In the genomic region with DNA sequence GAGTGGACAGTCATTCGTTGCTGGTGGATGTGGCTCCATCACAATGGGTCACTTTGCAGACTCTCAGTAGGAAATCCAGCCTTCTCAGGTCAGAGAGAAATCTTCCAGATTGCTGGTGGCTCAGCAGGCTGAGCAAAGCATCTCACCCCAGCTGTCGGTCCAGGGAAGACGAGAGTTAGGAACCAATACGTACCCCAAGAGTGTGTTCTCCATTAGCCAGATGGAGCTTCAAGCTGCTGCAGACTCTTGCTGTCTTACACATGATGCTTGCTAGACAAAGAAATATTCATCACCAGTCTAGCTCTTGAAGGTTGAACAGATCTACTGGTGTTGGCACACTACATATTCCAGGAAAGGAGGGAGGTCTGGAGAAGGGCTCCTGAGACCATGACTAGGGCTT, we compare ENCODE assay signal across 20 mouse cellular contexts.
"Had no signal": no experiment of that assay in that cellular context is flagged by ENCODE, and none has a peak within 500 bp of the region (broad histone marks: within the 10 kb centered on the region; RNA-seq: fewer than 3 reads in every experiment).

No protein-coding gene starts in this region.

- H3K27me3 ChIP-seq: intestine, embryonic 15.5 days; kidney, embryonic 15.5 days; liver, embryonic 13.5 days; midbrain, embryonic 13.5 days; neural tube, embryonic 13.5 days; stomach, embryonic 15.5 days had no signal

- H3K4me3 ChIP-seq: intestine, embryonic 15.5 days; kidney, embryonic 15.5 days; left cerebral cortex, adult 2 months; liver, embryonic 13.5 days; midbrain, embryonic 13.5 days; myocyte; neural tube, embryonic 13.5 days; stomach, embryonic 15.5 days had no signal

- ATAC-seq: intestine, embryonic 15.5 days; midbrain, embryonic 13.5 days; midbrain, embryonic 16.5 days had no signal

- H3K27ac ChIP-seq: intestine, embryonic 15.5 days; kidney, embryonic 15.5 days; left cerebral cortex, adult 2 months; liver, embryonic 13.5 days; midbrain, embryonic 13.5 days; neural tube, embryonic 13.5 days; stomach, embryonic 15.5 days had no signal

- H3K4me1 ChIP-seq: intestine, embryonic 15.5 days; kidney, embryonic 15.5 days; liver, embryonic 13.5 days; neural tube, embryonic 13.5 days; stomach, embryonic 15.5 days had no signal

- DNase-seq: kidney, adult 11 months; kidney, adult 8-10 months; kidney, postnatal 10 days; kidney, postnatal 36 days; liver, embryonic 13.5 days; lung, adult 2 months; lung, postnatal 14 days; lung, postnatal 4 days; retina, postnatal 1 day; right cerebral cortex, postnatal 25 days; spleen, adult 18-20 months; thymus, postnatal 25 days had no signal

- H3K4me2 ChIP-seq: intestine, embryonic 15.5 days; kidney, embryonic 15.5 days; liver, embryonic 13.5 days; midbrain, embryonic 13.5 days; neural tube, embryonic 13.5 days; stomach, embryonic 15.5 days had no signal

- H3K36me3 ChIP-seq: intestine, embryonic 15.5 days; kidney, embryonic 15.5 days; liver, embryonic 13.5 days; midbrain, embryonic 13.5 days; neural tube, embryonic 13.5 days; stomach, embryonic 15.5 days had no signal

- H3K9me3 ChIP-seq: intestine, embryonic 15.5 days; kidney, embryonic 15.5 days; liver, embryonic 13.5 days; midbrain, embryonic 13.5 days; neural tube, embryonic 13.5 days; stomach, embryonic 15.5 days had no signal

- H3K9ac ChIP-seq: intestine, embryonic 15.5 days; kidney, embryonic 15.5 days; liver, embryonic 13.5 days; midbrain, embryonic 13.5 days; neural tube, embryonic 13.5 days; stomach, embryonic 15.5 days had no signal
